Mouse (Mus musculus) midbrain, embryonic 14.5 days (tissue): ENCODE measurements at regions not wholly inside any gene's neighbourhood (a gene's known extent, or its start where the extent isn't known, plus 50 kb on each side); places are given as distances from the start of the nearest gene placed in this dataset.

Experiments
- ATAC-seq: fragments of 200-750 bp; cut with Nextera tagmentation; 2 replicates; pipeline ENCODE4 v1.8.0; 2017; ENCODE audit warnings: moderate number of reproducible peaks, moderate library complexity; ENCODE audit not compliant: low FRiP score, low TSS enrichment
- DNase-seq: peaks from one replicate; pipeline ENCODE4 v3.0.0-alpha.2; 2015
- H3K27ac ChIP-seq: fragments of 300-500 bp; sonication (generic); replicated peaks from 2 replicates; pipeline ENCODE4 v1.5.1; 2014; ENCODE audit warnings: mild to moderate bottlenecking, low read depth, low read length, moderate library complexity
- H3K27me3 ChIP-seq: fragments of 300-500 bp; sonication (generic); 2 replicates; pipeline ENCODE4 v1.6.1; 2014; ENCODE audit warnings: low read length, control low read depth, mixed read lengths; ENCODE audit not compliant: control insufficient read depth, insufficient read depth
- H3K36me3 ChIP-seq: fragments of 300-500 bp; sonication (generic); 2 replicates; pipeline ENCODE4 v1.6.1; 2014; ENCODE audit warnings: low read length, control low read depth; ENCODE audit not compliant: control insufficient read depth, insufficient read depth
- H3K4me1 ChIP-seq: fragments of 300-500 bp; sonication (generic); 2 replicates; pipeline ENCODE4 v1.6.1; 2014; ENCODE audit warnings: mild to moderate bottlenecking, antibody characterized with exemption, low read length, control low read depth; ENCODE audit not compliant: control insufficient read depth, insufficient read depth
- H3K4me2 ChIP-seq: fragments of 300-500 bp; sonication (generic); 2 replicates; pipeline ENCODE4 v1.6.1; 2014; ENCODE audit warnings: mild to moderate bottlenecking, low read length, moderate library complexity
- H3K4me3 ChIP-seq: fragments of 300-500 bp; sonication (generic); replicated peaks from 2 replicates; pipeline ENCODE4 v1.5.1; 2014; ENCODE audit warnings: low read depth, low read length
- H3K9ac ChIP-seq: fragments of 300-500 bp; sonication (generic); replicated peaks from 2 replicates; pipeline ENCODE4 v1.6.1; 2014; ENCODE audit warnings: mild to moderate bottlenecking, low read length, moderate library complexity
- H3K9me3 ChIP-seq: fragments of 300-500 bp; sonication (generic); 2 replicates; pipeline ENCODE4 v1.6.1; 2016; ENCODE audit warnings: low read length, control low read depth, mixed read lengths; ENCODE audit not compliant: control insufficient read depth
- WGBS: fragments of 180-500 bp; shearing (Covaris S2); extraction: QIAGEN DNeasy Blood & Tissue Kit; methylation state at CpG from one replicate; pipeline ENCODE4 v1.1.7; 2014; 5-methylcytosine and 5-hydroxymethylcytosine counted together

- no peak overlapping the region for H3K4me3 ChIP-seq
- no peaks in the 10 kb centered on the region; the same call in 1 of the 2 replicates for H3K27me3 ChIP-seq
- H3K9ac ChIP-seq, result no peak overlapping the region
- peaks cover 3% of the 10 kb centered on the region; the same call in 1 of the 2 replicates for H3K4me1 ChIP-seq
- no peaks in the 10 kb centered on the region for H3K36me3 ChIP-seq
- 42% methylated on average over 3 of the region's 3 CpGs for WGBS
- ATAC-seq (no peak), DNase-seq (no peak)
- no peak overlapping the region for H3K4me2 ChIP-seq
- no peak overlapping the region for H3K27ac ChIP-seq
- no peaks in the 10 kb centered on the region for H3K9me3 ChIP-seq
Measured at GRCm38 (mm10) chr6:64797600-64797999, 68.7 kb downstream of the Atoh1 start.

- ATAC-seq, result no peak
- no peak for DNase-seq
- H3K9ac ChIP-seq, result no peak overlapping the region; the same call in 1 of the 2 replicates
Measured at GRCm38 (mm10) chr6:64798804-64799203, 69.9 kb downstream of the Atoh1 start.

GRCm38 (mm10) chr6:64799306-64800001, 70.5 kb downstream of the Atoh1 start:
- ATAC-seq (peak; percentile 76), DNase-seq (peak; percentile 72)
- peak overlapping the region; percentile 35 for H3K4me3 ChIP-seq
- H3K9ac ChIP-seq, result peak overlapping the region; percentile 0; the same call in 1 of the 2 replicates
- H3K9me3 ChIP-seq, result no peaks in the 10 kb centered on the region
- H3K4me1 ChIP-seq, result peaks cover 3% of the 10 kb centered on the region; the same call in 1 of the 2 replicates
- H3K4me2 ChIP-seq, result peak overlapping the region; percentile 61
- no peaks in the 10 kb centered on the region for H3K36me3 ChIP-seq
- no peak overlapping the region for H3K27ac ChIP-seq
- H3K27me3 ChIP-seq, result no peaks in the 10 kb centered on the region; the same call in 1 of the 2 replicates
- WGBS, result 5% methylated on average over 22 of the region's 22 CpGs

More at GRCm38 (mm10) chr6:64798804-64799203, 69.9 kb downstream of the Atoh1 start:
- Histone ChIP-seq H3K36me3 (no peaks in the 10 kb centered on the region), H3K27me3 (no peaks in the 10 kb centered on the region; the same call in 1 of the 2 replicates), H3K4me2 (peak overlapping the region; percentile 61), H3K9me3 (no peaks in the 10 kb centered on the region), H3K4me1 (peaks cover 3% of the 10 kb centered on the region; the same call in 1 of the 2 replicates), H3K27ac (no peak overlapping the region), H3K4me3 (peak overlapping the region; percentile 35)
- WGBS, result 66% methylated on average over 5 of the region's 5 CpGs

GRCm38 (mm10) chr6:64800965-64801364, 72.0 kb downstream of the Atoh1 start:
- 34% methylated on average over 3 of the region's 3 CpGs for WGBS
- no peaks in the 10 kb centered on the region; the same call in 1 of the 2 replicates for H3K27me3 ChIP-seq
- no peak overlapping the region for H3K9ac ChIP-seq
- no peak overlapping the region for H3K27ac ChIP-seq
- H3K4me3 ChIP-seq, result no peak overlapping the region
- no peak for ATAC-seq
- no peaks in the 10 kb centered on the region for H3K36me3 ChIP-seq
- peaks cover 3% of the 10 kb centered on the region; the same call in 1 of the 2 replicates for H3K4me1 ChIP-seq
- DNase-seq, result no peak
- H3K9me3 ChIP-seq, result no peaks in the 10 kb centered on the region
- H3K4me2 ChIP-seq, result no peak overlapping the region

GRCm38 (mm10) chr6:64815115-64815514, 86.2 kb downstream of the Atoh1 start:
- Histone ChIP-seq H3K27ac (no peak overlapping the region), H3K27me3 (no peaks in the 10 kb centered on the region), H3K36me3 (no peaks in the 10 kb centered on the region), H3K9me3 (no peaks in the 10 kb centered on the region), H3K4me2 (no peak overlapping the region), H3K4me3 (no peak overlapping the region), H3K4me1 (no peaks in the 10 kb centered on the region), H3K9ac (no peak overlapping the region)
- ATAC-seq (no peak), DNase-seq (peak; percentile 53)
- WGBS, result 88% methylated on average over 1 of the region's 1 CpGs

- ATAC-seq, result no peak
- H3K36me3 ChIP-seq, result no peaks in the 10 kb centered on the region
Measured at GRCm38 (mm10) chr6:64849097-64849648, 120.2 kb downstream of the Atoh1 start.

GRCm38 (mm10) chr6:64862901-64863300, 134.0 kb downstream of the Atoh1 start:
- no peaks in the 10 kb centered on the region for H3K36me3 ChIP-seq
- H3K4me3 ChIP-seq, result no peak overlapping the region
- H3K27me3 ChIP-seq, result no peaks in the 10 kb centered on the region
- no peak for DNase-seq
- H3K4me2 ChIP-seq, result no peak overlapping the region
- no peak overlapping the region for H3K27ac ChIP-seq
- H3K9me3 ChIP-seq, result no peaks in the 10 kb centered on the region
- WGBS, result 87% methylated on average over 4 of the region's 4 CpGs
- no peak for ATAC-seq
- no peak overlapping the region for H3K9ac ChIP-seq
- H3K4me1 ChIP-seq, result no peaks in the 10 kb centered on the region

More at GRCm38 (mm10) chr6:64849097-64849648, 120.2 kb downstream of the Atoh1 start:
- no peak overlapping the region for H3K27ac ChIP-seq
- peak; percentile 7 for DNase-seq
- H3K9me3 ChIP-seq, result no peaks in the 10 kb centered on the region
- H3K4me2 ChIP-seq, result no peak overlapping the region
- WGBS, result 35% methylated on average over 4 of the region's 4 CpGs
- no peaks in the 10 kb centered on the region for H3K27me3 ChIP-seq
- H3K4me1 ChIP-seq, result 0 out of 2 replicates have a peak, but pooled peaks cover 4% of the 10 kb centered on the region
- no peak overlapping the region for H3K9ac ChIP-seq
- H3K4me3 ChIP-seq, result no peak overlapping the region

- no peak overlapping the region for H3K9ac ChIP-seq
- no peak overlapping the region for H3K27ac ChIP-seq
- H3K36me3 ChIP-seq, result no peaks in the 10 kb centered on the region
- no peaks in the 10 kb centered on the region for H3K4me1 ChIP-seq
- DNase-seq (no peak), ATAC-seq (no peak)
- no peaks in the 10 kb centered on the region for H3K27me3 ChIP-seq
- H3K4me2 ChIP-seq, result no peak overlapping the region
- no peaks in the 10 kb centered on the region for H3K9me3 ChIP-seq
- WGBS, result 91% methylated on average over 5 of the region's 5 CpGs
- no peak overlapping the region for H3K4me3 ChIP-seq
Measured at GRCm38 (mm10) chr6:64896420-64896819, 146.0 kb upstream of the Smarcad1 start.
